Mouse (Mus musculus): ENCODE results near the gene Pola2. TPM values are rescaled to one million over a fixed set of nuclear protein-coding genes. Genes with fewer than 3 reads are reported as not detected.

Pola2 gene
- polyA plus RNA-seq, 1 experiment, result 40.5 TPM

- TF ChIP-seq POLR2A (IDR thresholded peaks at IDR 0.05; ENCODE audit: low read depth, low read length) (no peak), CTCF (IDR thresholded peaks at IDR 0.05; ENCODE audit: extremely low read depth, insufficient read depth, insufficient read length, insufficient replicate concordance) (no peak)
- no peak overlapping the region for H3K4me3 ChIP-seq (ENCODE audit: extremely low read depth, insufficient read depth, insufficient read length)
- WGBS, result 97% methylated on average over 13 of the region's 13 CpGs
Observed at GRCm38 (mm10) chr19:5892735-5893134, 71.3 kb downstream of the Pola2 start.

GRCm38 (mm10) chr19:5892262-5892661, 71.7 kb downstream of the Pola2 start:
- H3K36me3 ChIP-seq (ENCODE audit: control insufficient read depth, insufficient read depth, low read length), result peaks cover 4% of the 10 kb centered on the region
- H3K4me3 ChIP-seq (ENCODE audit: extremely low read depth, insufficient read depth, insufficient read length), result no peak overlapping the region
- no peaks in the 10 kb centered on the region for H3K27me3 ChIP-seq (ENCODE audit: control insufficient read depth, insufficient read depth, low read length)
- no peak overlapping the region for H3K27ac ChIP-seq (ENCODE audit: insufficient read depth, low read length)
- WGBS, result 96% methylated on average over 7 of the region's 7 CpGs
- TF ChIP-seq CTCF (IDR thresholded peaks at IDR 0.05; ENCODE audit: extremely low read depth, insufficient read depth, insufficient read length, insufficient replicate concordance) (no peak), POLR2A (IDR thresholded peaks at IDR 0.05; ENCODE audit: low read depth, low read length) (no peak)
- DNase-seq (ENCODE audit: low read depth in 1 of 2, low spot score in 2 of 2), result no peak
- peaks cover 3% of the 10 kb centered on the region; the same call in 1 of the 2 replicates for H3K4me1 ChIP-seq (ENCODE audit: control insufficient read depth, insufficient read depth, insufficient read length)

More at GRCm38 (mm10) chr19:5892735-5893134, 71.3 kb downstream of the Pola2 start:
- Histone ChIP-seq H3K27ac (ENCODE audit: insufficient read depth, low read length) (no peak overlapping the region), H3K27me3 (ENCODE audit: control insufficient read depth, insufficient read depth, low read length) (no peaks in the 10 kb centered on the region), H3K36me3 (ENCODE audit: control insufficient read depth, insufficient read depth, low read length) (peaks cover 6% of the 10 kb centered on the region), H3K4me1 (ENCODE audit: control insufficient read depth, insufficient read depth, insufficient read length) (peaks cover 3% of the 10 kb centered on the region; the same call in 1 of the 2 replicates)
- DNase-seq (ENCODE audit: low read depth in 1 of 2, low spot score in 2 of 2), result no peak

DNA sequence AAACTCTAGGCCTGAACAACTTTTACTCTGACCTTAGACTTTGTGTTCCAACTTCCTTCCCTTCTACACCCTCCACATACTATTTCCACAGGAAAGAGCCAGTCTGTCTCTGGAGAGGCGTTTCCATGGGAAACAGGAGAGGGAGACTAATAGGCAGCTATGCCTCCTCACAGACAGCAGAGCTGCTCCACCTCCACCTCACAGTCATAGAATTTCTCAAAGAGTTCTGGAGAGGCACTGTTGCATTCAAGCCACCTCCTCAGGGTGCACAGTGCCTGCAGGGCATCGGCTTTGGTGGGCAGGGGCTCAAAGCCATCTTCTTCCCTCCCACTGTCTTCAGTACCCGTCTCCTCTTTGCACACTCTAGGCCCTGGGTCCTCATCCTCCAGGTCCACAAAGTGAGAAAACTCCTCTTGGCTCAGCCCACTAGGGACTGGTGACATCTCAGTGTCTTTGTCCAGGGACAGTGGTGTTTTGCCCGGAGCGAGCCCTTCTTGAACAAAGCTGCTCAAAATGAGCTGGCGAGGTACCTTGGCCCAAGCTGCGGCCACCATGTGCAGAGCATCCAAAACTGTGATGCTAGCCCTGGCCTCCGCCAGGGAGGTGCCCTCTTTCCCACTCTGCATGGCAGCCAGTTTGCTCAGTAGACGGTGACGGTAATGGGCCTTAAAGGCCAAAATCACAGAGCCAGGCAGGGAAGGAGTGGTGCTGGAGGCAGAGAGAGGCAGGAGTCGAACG, 72.3 kb downstream of the Pola2 start:
- H3K27ac ChIP-seq (ENCODE audit: insufficient read depth, low read length), result no peak overlapping the region
- peaks cover 3% of the 10 kb centered on the region for H3K36me3 ChIP-seq (ENCODE audit: control insufficient read depth, insufficient read depth, low read length)
- no peaks in the 10 kb centered on the region for H3K27me3 ChIP-seq (ENCODE audit: control insufficient read depth, insufficient read depth, low read length)
- DNase-seq (ENCODE audit: low read depth in 1 of 2, low spot score in 2 of 2), result no peak
- 93% methylated on average over 12 of the region's 12 CpGs for WGBS
- H3K4me1 ChIP-seq (ENCODE audit: control insufficient read depth, insufficient read depth, insufficient read length), result peaks cover 3% of the 10 kb centered on the region; the same call in 1 of the 2 replicates
- TF ChIP-seq CTCF (IDR thresholded peaks at IDR 0.05; ENCODE audit: extremely low read depth, insufficient read depth, insufficient read length, insufficient replicate concordance) (no peak), POLR2A (IDR thresholded peaks at IDR 0.05; ENCODE audit: low read depth, low read length) (no peak)
- no peak overlapping the region for H3K4me3 ChIP-seq (ENCODE audit: extremely low read depth, insufficient read depth, insufficient read length)

Other genes starting within 250 kb of the Pola2 start
- 94.6 and 101 TPM in 2 replicates for gene Ehbp1l1, start 237.9 kb downstream of the Pola2 start, polyA plus RNA-seq (2012; rRNA removed)
- 124 and 173 TPM in 2 replicates for gene Fam89b, start 234.5 kb downstream of the Pola2 start, polyA plus RNA-seq (2012; rRNA removed)
- gene Ltbp3, start 223.3 kb downstream of the Pola2 start, polyA plus RNA-seq (2012; rRNA removed), result 22.5 and 25.8 TPM in 2 replicates
- gene Scyl1, start 192.8 kb downstream of the Pola2 start, polyA plus RNA-seq (2012; rRNA removed), result 65.4 and 68.0 TPM in 2 replicates
- 42.3 and 43.9 TPM in 2 replicates for gene Frmd8, start 88.9 kb downstream of the Pola2 start, polyA plus RNA-seq (2012; rRNA removed)
- 36.6 and 37.6 TPM in 2 replicates for gene Slc25a45, start 86.4 kb downstream of the Pola2 start, polyA plus RNA-seq (2012; rRNA removed)
- 1.3 TPM in 2 replicates for gene Tigd3, start 70.1 kb downstream of the Pola2 start, polyA plus RNA-seq (2012; rRNA removed)
- gene Dpf2, start 51.2 kb downstream of the Pola2 start, polyA plus RNA-seq (2012; rRNA removed), result 59.9 and 74.8 TPM in 2 replicates
- gene Cdc42ep2, start 39.4 kb downstream of the Pola2 start, polyA plus RNA-seq (2012; rRNA removed), result 8.1 and 8.2 TPM in 2 replicates
- gene Slc22a20, start 21.9 kb upstream of the Pola2 start, polyA plus RNA-seq (2012; rRNA removed), result not detected in 2 replicates
- gene Capn1, start 51.7 kb upstream of the Pola2 start, polyA plus RNA-seq (2012; rRNA removed), result 50.8 and 53.0 TPM in 2 replicates
- gene Syvn1, start 82.4 kb upstream of the Pola2 start, polyA plus RNA-seq (2012; rRNA removed), result 108 and 124 TPM in 2 replicates
- 11.0 TPM in 2 replicates for gene Mrpl49, start 93.6 kb upstream of the Pola2 start, polyA plus RNA-seq (2012; rRNA removed)
- 1,884 and 3,019 TPM in 2 replicates for gene Fau, start 93.6 kb upstream of the Pola2 start, polyA plus RNA-seq (2012; rRNA removed)
- 38.5 and 61.3 TPM in 2 replicates for gene Znhit2, start 97.0 kb upstream of the Pola2 start, polyA plus RNA-seq (2012; rRNA removed)
- gene Tm7sf2, start 104.2 kb upstream of the Pola2 start, polyA plus RNA-seq (2012; rRNA removed), result 14.0 and 23.4 TPM in 2 replicates
- gene Vps51, start 113.0 kb upstream of the Pola2 start, polyA plus RNA-seq (2012; rRNA removed), result 72.9 and 85.0 TPM in 2 replicates
- 0.34 TPM in 1 of 2 replicates, not detected in the other for gene Tmem262, start 115.8 kb upstream of the Pola2 start, polyA plus RNA-seq (2012; rRNA removed)
- 0.46 TPM in 1 of 2 replicates, not detected in the other for gene Gm28374, start 118.1 kb upstream of the Pola2 start, polyA plus RNA-seq (2012; rRNA removed)
- 66.9 and 85.9 TPM in 2 replicates for gene Zfpl1, start 120.8 kb upstream of the Pola2 start, polyA plus RNA-seq (2012; rRNA removed)
- 3.6 and 4.4 TPM in 2 replicates for gene Cdca5, start 120.8 kb upstream of the Pola2 start, polyA plus RNA-seq (2012; rRNA removed)
- 0.19 TPM in 1 of 2 replicates, not detected in the other for gene AC131692.1, start 130.2 kb upstream of the Pola2 start, polyA plus RNA-seq (2012; rRNA removed)
- gene Naaladl1, start 141.6 kb upstream of the Pola2 start, polyA plus RNA-seq (2012; rRNA removed), result 0.49 and 0.60 TPM in 2 replicates
- 30.4 and 46.7 TPM in 2 replicates for gene Sac3d1, start 154.4 kb upstream of the Pola2 start, polyA plus RNA-seq (2012; rRNA removed)
- 42.7 and 50.9 TPM in 2 replicates for gene Snx15, start 164.1 kb upstream of the Pola2 start, polyA plus RNA-seq (2012; rRNA removed)
- 8.0 and 10.8 TPM in 2 replicates for gene Batf2, start 176.8 kb upstream of the Pola2 start, polyA plus RNA-seq (2012; rRNA removed)
- 51.8 and 64.8 TPM in 2 replicates for gene Arl2, start 177.3 kb upstream of the Pola2 start, polyA plus RNA-seq (2012; rRNA removed)
- gene Majin, start 220.2 kb upstream of the Pola2 start, polyA plus RNA-seq (2012; rRNA removed), result 0.15 and 0.30 TPM in 2 replicates